Mouse (Mus musculus) layer of hippocampus, adult 8-10 months (tissue): ENCODE data around the gene Gna12. TPM values are rescaled to one million over a fixed set of nuclear protein-coding genes. Genes with fewer than 3 reads are reported as not detected.
A peak's percentile ranks its signal among the peaks of the same experiment; 100 is the strongest.

Source experiments
- DNase-seq, 2 experiments: peaks; one replicate each; pipeline ENCODE4 v3.0.0; 2022; ENCODE audit warnings: low spot score in 2 of 2
- total RNA-seq, 4 experiments: library from RNA; stranded (reverse); gene quantifications; 2 replicates each; pipeline ENCODE4 v1.2.4; 2022

The Gna12 gene
- total RNA-seq, result 100 to 1,000 TPM in 1 of 4 experiments, 10 to 100 TPM in 3; 84.5 to 102 (median 90.0) TPM

DNA sequence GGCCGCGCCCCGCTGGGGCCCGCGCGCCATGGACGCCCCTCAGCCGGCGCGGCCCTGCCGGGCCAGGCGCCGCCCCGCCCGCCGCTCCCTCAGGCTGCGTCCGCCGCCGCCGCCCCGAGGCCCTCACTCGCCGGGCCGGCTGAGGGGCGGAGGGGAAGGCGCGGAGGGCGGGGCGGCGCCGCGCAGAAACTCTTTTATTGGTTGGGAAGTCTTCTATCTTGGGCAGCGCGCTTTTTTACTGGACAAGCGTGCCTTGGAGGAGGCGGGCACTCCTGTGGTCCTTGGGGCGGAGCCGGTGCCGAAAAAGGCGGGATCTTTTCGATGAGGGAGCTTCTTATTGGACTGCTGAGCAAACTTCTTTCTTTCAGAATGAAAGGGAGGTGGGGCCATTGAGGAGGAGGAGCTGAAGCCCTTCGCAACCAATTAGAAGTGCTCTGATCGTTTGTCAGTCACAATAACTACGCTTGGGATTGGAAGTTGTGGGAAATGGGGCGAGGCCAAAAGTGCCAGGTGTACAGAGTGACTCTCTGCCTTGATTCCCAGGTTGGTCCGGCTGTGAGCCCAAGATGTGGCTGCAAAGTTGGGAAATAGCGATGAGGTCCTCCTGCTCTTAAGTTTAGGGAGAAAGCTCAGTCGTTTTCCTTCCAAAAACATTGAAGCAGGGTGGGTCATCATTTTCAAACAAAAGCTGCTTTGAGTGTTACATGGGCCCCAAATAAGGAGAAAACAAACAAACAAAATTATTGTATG lies at the start of gene Gna12:
Gna12 (minus strand) TSS at position 118 of the 750 bp plus-strand sequence.
- DNase-seq, result peak; percentile 98 to 99

DNA sequence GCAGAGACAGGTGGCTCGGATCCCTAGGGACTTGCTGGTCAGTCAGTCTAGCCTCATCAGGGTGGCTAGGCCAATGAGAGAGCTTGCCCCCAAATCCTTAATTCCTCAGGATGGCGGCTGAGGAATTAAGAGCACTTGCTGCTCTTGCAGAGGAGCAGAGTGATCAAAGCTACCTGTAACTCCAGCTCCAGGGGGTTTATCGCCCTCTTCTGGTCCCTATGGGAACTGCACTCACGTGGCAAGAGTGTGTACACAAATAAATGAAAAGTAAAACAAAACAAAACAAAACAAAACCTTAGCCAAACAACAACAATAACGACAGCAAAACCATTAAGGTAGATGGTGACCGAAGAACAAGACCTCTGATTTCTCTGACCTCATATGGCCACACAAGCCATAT lies 48.4 kb upstream of the Gna12 start:
- DNase-seq, result no peak

DNA sequence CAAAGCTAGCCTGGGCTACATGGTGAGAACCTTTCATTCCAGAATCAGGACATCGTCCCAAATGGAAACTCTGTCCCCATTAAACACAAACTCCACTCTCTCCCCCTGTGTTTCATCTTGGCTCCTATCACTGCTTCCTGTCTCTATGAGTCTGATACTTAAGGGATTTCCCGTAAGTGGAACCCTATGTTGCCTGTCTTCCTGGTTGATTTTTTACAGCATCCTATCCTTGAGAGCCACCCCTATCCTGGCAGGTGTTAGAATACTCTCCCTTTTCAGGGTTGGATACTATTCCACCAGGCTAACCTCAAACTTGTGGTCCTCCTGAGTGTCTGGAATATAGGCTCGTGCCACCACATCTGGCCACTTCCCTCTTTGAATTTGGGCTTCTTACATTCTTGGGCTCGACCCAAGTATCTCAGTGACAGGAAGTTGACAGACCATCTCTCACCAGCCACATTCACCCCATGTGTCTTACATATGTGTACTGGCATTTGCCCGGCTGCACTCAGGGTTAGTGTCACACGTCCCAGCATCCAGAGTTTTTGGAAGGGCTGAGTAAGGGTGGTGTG lies 43.6 kb upstream of the Gna12 start:
- DNase-seq, result no peak

DNA sequence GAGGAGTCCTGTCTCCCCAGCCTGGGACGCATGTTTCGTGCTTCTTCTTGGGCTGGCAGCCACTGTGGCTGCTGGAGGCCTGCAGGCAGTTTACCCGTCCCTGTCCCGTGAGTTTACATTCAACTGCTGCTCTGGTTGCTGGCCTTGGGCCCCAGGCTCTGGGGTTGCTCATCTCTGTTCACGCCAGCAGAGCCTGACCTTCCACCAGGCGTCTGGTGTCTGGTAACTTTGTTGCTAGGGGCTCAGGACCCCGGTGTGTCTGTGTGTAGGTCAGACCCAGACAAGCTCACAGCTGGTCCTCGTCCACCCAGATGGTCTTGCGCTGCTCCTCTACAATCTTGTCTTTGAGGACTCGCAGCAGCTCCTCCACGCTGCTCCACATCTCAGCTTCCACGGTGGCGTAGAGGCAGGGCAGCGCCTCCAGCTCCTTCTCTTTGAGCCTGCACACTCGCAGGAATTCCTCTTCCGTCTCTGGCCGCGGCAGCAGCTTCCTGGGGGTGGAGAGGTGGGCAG lies 42.9 kb upstream of the Gna12 start:
- no peak for DNase-seq

DNA sequence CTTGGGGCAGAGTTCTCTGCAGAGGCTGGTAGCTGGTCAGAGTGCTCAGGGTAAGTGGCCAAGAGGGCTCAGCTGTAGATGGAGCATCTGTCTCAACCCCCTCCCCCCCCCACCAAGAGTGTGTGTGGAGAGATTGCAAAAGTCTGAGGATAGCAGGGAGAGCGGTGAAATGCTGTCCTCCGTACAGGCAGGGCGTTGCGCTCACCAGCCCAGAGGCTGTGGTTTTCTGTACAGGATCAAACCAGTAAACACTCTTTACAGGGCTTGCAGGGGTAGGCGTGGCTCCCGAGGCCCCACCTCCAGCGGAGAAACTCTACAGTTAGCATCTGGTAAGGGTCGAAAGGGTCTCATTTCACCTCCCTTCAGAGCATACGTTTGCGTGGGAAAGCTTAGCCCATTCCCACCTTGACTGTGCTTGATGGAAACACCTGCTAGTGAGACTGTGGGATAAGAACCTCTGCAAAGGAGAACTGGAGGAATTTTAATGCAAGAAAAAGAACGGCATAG lies 42.4 kb upstream of the Gna12 start:
- no peak for DNase-seq

DNA sequence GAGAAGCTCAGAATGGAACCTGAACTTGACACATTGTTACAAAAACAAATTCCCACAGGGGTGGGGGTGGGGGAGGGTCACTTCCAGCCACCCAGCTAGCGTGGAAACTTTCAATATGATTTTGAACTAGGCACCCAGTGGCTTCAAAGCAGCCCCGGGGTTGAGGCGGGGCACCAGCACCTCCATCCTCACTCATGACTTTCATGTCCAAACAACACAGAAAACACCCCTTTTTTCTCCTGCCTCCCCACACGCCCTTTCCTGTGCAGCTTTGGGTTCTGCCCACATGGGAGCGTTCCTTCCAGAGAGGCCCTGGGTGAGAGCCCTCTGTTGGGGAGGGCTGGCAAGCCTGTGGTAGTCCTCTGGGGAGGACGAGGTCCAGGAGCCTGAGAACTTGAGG lies 41.0 kb upstream of the Gna12 start:
- DNase-seq, result no peak

DNA sequence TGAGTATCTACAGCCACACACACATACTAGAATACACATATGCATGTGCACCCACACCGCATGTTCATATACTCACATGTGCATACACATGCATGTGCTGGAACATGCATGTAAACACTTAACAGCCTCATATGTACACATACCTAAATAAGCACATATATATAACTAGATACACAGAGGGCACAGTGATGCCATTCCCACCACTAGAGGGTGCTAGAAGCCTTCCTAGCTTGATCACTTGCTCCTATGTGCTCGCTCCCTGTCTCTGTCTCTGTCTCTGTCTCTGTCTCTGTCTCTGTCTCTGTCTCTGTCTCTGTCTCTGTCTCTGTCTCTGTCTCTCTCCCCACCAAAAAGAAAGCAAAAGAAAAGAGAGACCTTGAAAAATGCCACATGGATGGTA lies 38.8 kb upstream of the Gna12 start:
- peak; percentile 33 to 73 for DNase-seq

DNA sequence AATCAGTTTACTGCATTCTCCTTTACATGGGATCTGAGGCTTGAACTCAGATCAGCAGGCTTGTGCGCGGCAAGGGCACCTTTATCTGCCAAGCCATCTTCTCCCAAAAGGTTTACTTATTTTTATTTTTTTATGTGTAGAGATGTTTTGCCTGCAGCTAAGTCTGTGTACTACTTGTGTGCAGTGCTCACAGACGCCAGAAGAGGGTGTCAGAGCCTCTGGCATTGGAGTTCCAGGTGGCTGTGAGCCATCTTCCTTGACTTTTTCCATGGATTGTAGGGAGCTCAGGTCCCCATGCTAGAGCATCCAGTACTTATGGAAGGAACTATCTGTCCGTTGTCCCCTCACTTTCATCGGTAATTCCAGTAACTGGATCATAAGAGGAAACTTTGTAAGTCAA lies 29.5 kb upstream of the Gna12 start:
- no peak for DNase-seq

DNA sequence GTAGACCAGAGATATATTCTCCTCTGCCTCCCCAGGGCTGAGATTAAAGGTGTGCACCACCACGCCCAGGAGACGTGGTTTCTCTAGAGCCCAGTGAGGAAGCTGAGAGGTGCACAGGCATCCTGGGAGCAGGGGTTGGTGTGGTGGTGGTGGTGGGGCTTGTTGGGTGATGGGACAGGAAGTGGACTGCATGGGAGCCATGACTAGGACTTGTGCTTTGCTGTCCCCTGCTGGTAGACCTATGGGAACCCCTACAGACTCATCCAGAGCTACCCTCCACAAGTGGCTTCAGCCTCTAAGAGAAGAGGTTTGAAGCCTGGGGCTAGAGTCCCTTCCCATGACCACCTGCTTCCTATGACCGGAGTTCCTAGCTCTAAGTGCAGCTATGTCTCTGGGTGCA lies 28.1 kb upstream of the Gna12 start:
- no peak for DNase-seq

DNA sequence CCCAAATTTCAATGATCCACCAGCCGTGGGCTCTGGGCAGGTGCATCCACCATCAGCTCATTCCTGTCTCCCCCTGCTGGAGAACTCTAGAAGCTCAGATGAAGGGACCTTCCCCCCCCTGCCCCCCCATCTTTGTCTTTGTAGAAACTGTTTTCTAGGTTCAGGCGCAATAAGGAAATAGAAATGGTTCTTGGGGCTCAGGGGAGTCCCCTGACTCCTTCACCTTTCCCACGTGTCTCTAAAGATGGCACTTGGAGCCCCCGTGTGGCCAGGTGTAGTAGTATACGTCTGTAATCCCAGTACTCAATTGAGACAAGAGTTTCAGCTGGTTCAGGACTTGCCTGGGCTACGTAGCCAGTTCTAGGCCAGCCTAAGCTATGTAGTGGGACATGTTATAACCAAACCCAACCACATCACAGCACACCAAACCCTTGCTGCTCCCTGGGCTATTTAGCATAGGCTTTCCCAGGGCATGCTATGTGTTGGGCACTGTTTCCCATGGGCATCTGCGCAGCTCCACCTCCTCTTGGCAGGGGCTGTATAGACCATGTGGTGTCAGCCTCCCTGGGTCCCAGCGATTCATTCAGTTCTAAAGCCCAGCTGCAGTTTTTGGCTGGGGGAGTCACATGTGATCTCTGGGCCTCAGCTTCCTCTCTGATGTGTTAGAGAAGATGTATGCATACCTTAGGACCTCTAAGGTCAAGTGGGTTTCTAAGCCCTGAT lies 27.4 kb upstream of the Gna12 start:
- no peak for DNase-seq

DNA sequence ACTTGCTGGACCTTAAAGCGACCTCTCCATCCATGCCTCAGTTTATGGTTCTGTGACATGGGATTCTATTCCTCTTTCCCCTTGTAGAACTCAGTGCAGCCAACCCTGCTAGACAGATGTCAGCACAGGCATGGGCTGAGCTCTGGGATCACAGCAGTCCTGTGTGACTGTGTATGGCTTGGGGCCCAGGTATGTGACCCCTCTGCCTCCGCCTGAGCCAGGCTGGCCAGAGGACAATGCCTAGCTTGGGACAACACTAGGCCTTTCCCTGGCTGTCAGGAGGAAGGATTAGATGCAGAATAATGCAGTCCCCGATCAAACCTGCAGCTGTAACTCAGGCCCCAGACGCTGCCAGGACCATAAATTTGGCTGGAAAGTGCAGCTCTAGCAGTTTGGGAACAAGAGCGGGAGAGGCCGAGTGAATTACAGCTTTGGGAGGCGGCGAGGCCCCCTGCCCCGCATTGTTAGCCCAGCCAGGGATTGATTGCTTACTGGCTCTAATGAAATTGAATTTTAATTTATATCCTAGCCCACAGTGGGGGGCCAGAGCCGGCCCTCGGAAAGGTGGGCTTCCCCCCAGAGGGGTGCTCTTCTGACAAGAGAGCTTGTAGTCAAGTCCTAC lies 25.8 kb upstream of the Gna12 start:
- DNase-seq, result no peak

DNA sequence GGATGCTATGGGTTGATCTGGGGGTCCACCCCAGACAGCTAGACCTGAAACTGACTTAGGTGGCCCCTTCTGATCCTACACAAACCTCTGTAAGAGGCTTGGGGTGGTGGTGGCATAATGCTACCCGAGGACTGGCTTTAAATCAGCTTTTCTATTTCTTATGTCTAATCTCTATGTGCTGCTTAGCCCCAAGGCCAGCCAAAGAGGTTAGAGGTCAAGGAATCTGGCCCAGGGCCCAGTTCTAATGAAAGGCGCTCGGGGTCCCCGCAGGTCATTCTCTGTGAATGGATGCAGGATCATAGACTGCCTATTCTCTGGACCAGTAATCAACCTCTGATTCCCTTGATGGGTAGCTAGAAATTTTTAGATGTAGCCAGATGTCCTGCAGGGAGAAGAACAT lies 24.5 kb upstream of the Gna12 start:
- DNase-seq, result no peak

DNA sequence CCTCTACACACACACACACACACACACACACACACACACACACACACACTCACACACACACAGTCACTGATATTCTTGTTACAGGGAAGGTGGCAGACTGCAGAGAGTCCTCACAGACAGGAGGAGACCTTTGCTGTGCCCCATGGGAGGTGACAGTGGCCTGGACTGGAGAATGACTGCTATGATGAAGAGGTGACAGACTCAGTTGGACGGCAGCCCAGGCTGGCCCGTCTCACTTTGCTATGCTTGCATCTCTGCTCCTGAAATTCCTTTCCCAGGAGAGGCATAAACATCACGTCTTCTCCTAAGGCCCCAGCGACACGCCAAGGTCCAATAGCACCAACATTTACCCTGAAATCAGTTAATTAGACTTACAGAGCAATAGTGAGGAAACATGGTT lies 23.5 kb upstream of the Gna12 start:
- DNase-seq, result no peak

DNA sequence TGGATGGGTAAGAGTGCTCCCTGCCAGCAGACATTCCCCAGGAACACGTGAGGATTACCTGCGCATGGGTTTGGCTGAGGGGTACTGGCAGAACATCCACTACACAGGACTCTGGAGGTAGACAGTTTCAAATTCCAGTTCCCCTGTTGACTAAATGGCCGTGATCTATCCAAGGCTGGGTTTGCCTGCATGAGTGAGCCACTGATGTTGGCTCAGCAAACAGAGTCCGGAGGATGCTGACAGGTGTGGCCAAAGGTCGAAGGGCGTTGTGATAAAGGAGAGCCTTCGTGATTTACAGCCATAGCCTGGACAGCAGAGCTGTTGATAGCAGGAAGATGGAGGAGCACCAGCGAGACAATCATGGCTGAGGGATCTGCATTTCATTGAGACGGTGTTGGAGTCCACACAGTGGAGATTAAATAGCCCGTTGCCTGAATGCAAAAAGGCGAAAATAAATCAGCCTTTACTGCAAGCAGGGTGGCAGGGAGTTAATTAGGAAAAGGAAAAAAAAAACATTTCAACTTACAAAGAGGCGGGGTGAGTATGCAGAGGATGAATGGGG lies 22.3 kb upstream of the Gna12 start:
- DNase-seq, result no peak

DNA sequence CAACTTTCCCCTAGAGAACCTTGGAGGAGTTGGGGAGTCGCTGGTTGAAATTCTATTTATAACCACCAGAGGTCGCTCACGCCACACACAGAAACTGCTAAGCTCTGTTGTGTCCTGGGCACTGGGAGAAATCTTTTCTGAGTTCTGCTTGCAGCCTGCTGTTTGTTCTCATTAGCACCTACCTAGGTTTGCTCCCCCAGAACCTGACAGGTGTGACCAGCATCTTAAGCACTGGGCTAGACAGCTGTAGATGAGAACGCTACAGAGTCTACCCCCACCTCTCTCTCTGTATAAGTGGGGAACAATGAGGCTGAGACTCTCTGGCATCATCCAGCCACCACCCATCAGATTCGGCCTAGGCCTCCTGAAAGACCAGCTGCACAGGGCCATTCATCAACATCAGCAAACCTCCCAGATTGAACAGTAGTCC lies 17.1 kb upstream of the Gna12 start:
- DNase-seq, result no peak

DNA sequence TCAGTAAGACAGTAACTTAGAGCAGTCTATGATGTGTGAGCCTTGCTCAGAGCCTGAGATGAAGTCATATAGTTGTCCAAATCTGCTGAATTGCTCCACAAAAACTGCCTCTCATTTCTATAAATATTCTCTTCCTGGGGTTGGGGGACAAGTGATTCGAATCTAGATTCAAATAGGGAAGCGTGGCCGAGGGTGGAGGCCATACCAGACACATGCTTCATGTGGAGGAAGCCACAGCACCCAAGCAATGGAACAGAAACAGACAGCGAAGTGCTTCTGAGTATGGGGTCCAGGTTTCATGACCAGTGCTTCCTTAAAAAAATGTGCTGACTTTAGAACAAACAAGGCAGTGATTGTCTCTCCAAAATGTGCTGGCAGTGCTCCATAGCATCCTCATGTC lies 11.7 kb upstream of the Gna12 start:
- no peak for DNase-seq

DNA sequence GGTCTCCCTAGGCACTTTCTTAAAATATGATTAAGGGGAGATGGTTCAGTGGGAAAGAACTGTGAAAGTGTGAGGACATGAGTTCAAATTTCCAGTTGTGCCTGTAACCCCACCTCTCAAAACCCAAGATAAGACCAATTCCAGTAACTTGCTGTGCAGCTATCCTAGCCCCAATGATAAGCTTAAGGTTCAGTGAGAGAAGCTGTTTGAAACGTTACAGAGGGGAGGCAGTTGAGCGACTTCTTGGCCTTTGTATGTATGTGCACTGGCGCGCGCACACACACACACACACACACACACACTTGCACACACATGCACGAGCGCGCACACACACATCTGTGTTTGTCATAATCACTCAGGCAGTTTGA lies 817 bp upstream of the Gna12 start:
- no peak for DNase-seq

DNA sequence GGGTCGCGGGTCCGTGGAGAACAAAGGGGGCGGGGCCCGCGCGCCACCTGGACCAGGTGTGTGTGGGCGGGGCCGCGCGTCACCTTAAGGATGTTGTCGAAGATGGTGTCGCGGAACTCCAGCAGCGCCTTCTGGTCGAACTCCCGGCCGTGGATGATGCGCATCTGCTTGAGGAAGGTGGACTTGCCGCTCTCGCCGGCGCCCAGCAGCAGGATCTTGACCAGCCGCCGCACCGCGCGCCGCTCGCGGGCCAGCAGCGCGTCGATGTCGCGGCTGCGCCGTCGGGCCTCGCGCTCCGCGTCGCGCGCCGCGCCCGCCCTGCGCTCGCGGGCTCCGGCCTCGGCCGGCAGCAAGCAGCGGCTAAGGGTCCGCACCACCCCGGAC lies 328 bp downstream of the Gna12 start:
- DNase-seq, result peak in 1 of 2 experiments; percentile 45

DNA sequence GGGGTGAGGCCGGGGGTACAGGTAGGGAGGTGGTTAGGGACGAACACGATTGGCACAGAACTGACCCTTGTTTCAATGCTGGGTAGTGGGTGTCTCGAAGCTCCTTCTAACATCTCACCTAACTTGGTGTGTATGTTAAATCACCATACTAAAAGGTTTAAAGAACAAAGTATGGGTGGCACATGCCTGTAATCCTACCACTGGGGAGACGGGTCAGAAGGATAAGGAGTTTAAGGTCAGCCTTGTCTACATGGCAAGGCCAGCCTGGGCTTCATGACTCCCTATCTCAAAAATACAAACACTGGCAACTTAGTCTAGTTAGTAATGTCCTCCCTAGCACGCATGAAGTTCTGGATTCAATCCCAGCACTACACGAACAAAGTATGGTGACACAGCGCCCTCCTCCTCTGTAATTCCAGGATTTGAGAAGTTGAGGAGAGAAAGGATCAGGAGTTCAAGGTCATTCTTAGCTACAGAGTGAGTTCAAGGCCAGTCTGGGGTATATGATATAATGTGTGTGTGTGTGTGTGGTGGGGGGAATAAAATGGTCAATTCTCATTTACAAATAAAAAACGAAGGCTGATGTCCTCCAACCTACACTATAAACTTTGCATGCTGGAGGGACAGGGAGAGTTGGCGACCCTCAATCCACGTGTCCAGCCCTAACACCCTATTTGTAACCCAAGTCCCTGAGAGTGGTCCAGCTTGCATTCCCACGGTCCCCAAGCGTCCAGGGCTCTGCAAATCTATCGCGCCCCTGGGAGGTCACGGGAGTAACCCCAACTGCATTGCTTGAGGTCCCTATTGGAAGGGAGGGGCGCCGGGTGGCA lies 935 bp downstream of the Gna12 start:
- no peak for DNase-seq

DNA sequence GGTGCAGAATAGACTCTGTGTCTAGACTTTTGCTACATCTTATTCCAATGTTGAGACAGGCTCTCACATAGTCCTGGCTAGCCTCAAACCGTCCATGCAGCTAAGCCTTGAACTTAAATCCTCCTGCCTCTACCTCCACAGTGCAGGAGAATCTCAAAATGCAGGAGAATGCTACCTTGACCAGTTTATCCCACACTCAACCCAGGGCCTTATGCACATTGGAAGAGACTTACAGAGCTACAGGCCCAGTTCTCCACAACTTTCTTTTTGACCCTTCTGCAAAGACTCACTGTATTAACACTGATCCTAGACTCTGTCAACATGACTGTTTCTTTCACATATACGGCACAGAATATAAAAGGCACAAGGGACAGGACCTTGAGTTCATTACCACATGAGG lies 1.9 kb downstream of the Gna12 start:
- DNase-seq, result no peak

DNA sequence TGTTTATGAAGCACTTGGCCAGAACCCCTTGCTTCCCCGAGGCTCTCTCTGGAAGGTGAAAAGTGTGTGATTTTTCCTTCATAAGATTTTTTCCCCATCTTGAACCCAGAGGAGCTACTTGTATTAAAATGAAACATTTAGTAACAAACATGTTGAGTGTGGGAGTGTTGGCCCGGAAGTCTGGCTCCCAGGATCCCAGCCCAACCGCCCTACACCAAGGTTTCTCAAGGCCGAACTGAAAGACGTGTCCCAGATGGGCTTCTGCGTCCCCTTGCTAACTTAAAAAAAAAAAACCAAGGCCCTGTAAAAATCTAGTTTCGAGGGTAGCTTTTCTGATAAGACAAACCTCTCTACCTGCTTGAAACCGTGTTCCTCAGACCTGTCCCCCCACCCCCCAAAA lies 2.3 kb downstream of the Gna12 start:
- no peak for DNase-seq
